Mouse (Mus musculus) neural tube, embryonic 12.5 days (tissue): Measurements from ENCODE around the gene Pick1. TPM values are rescaled to one million over a fixed set of nuclear protein-coding genes. Genes with fewer than 3 reads are reported as not detected.

Experiments used
- polyA plus RNA-seq: library from polyadenylated mRNA; unstranded; fragments of >200 nt; fragmentation: Nextera tagmentation; extraction: Ambion mirVana; gene quantifications from 2 replicates; pipeline ENCODE4 v1.2.1, GENCODE M21; 2016

Pick1 gene
- polyA plus RNA-seq, 1 experiment from 2014 or later: 78.2 TPM

Other genes with a start within 250 kb of the Pick1 start
- 487 and 528 TPM in 2 replicates for gene H1f0, start 200.7 kb upstream of the Pick1 start, polyA plus RNA-seq
- not detected in 2 replicates for gene Galr3, start 187.3 kb upstream of the Pick1 start, polyA plus RNA-seq
- gene Ankrd54, start 166.3 kb upstream of the Pick1 start, polyA plus RNA-seq: 62.5 and 64.2 TPM in 2 replicates
- 197 and 205 TPM in 2 replicates for gene Eif3l, start 154.0 kb upstream of the Pick1 start, polyA plus RNA-seq
- 12.0 and 12.5 TPM in 2 replicates for gene Micall1, start 120.3 kb upstream of the Pick1 start, polyA plus RNA-seq
- gene Polr2f, start 88.2 kb upstream of the Pick1 start, polyA plus RNA-seq: 318 and 338 TPM in 2 replicates
- gene 1700088E04Rik, start 87.9 kb upstream of the Pick1 start, polyA plus RNA-seq: 9.4 and 11.7 TPM in 2 replicates
- gene Sox10, start 63.9 kb upstream of the Pick1 start, polyA plus RNA-seq: 27.4 and 35.8 TPM in 2 replicates
- 1.3 and 1.5 TPM in 2 replicates for gene Gm49486, start 218 bp downstream of the Pick1 start, polyA plus RNA-seq
- 0.14 and 0.27 TPM in 2 replicates for gene Slc16a8, start 25.6 kb downstream of the Pick1 start, polyA plus RNA-seq
- gene Baiap2l2, start 56.4 kb downstream of the Pick1 start, polyA plus RNA-seq: 2.6 and 2.7 TPM in 2 replicates
- 40.1 and 40.4 TPM in 2 replicates for gene Pla2g6, start 99.2 kb downstream of the Pick1 start, polyA plus RNA-seq
- gene Maff, start 117.4 kb downstream of the Pick1 start, polyA plus RNA-seq: 0.92 and 1.4 TPM in 2 replicates
- 44.3 and 50.4 TPM in 2 replicates for gene Tmem184b, start 174.4 kb downstream of the Pick1 start, polyA plus RNA-seq
- gene Csnk1e, start 226.4 kb downstream of the Pick1 start, polyA plus RNA-seq: 303 and 308 TPM in 2 replicates